Mouse (Mus musculus) liver, adult 2 months (tissue): Measurements from ENCODE around the gene Tlr3. TPM values are rescaled to one million over a fixed set of nuclear protein-coding genes. Genes with fewer than 3 reads are reported as not detected.

Experiments
- DNase-seq: peaks from one replicate; pipeline ENCODE4 v3.0.0-alpha.2; 2011; ENCODE audit warnings: low read depth, low spot score; ENCODE audit errors: extremely low read depth
- H3K27ac ChIP-seq: fragments of 200-500 bp; replicated peaks from 2 replicates; pipeline ENCODE4 v1.5.1; 2012; ENCODE audit warnings: low read depth, mild to moderate bottlenecking, control low read depth, inconsistent platforms, low read length; ENCODE audit not compliant: insufficient read depth
- H3K27me3 ChIP-seq: fragments of 200-500 bp; 2 replicates; pipeline ENCODE4 v1.6.1; 2012; ENCODE audit warnings: mild to moderate bottlenecking, moderate library complexity, low read length, inconsistent platforms; ENCODE audit not compliant: control insufficient read depth, insufficient read depth
- H3K36me3 ChIP-seq: fragments of 200-500 bp; 2 replicates; pipeline ENCODE4 v1.6.1; 2012; ENCODE audit warnings: low read length, inconsistent platforms; ENCODE audit not compliant: control insufficient read depth, insufficient read depth
- H3K4me1 ChIP-seq: fragments of 200-500 bp; 2 replicates; pipeline ENCODE4 v1.6.1; 2011; ENCODE audit warnings: low read length; ENCODE audit not compliant: control insufficient read depth, insufficient read depth
- H3K4me3 ChIP-seq: fragments of 200-500 bp; 2 replicates; pipeline ENCODE4 v1.5.1; 2011; ENCODE audit warnings: low read depth, mild to moderate bottlenecking, control low read depth, low read length, moderate library complexity; ENCODE audit not compliant: insufficient read depth
- H3K79me2 ChIP-seq: fragments of 200-500 bp; 2 replicates; pipeline ENCODE4 v1.6.1; 2012; ENCODE audit warnings: inconsistent platforms, mild to moderate bottlenecking, low read length, moderate library complexity; ENCODE audit not compliant: control insufficient read depth, insufficient read depth
- H3K9ac ChIP-seq: fragments of 200-500 bp; 2 replicates; pipeline ENCODE4 v1.6.1; 2012; ENCODE audit warnings: low read depth, mild to moderate bottlenecking, control low read depth, inconsistent platforms, low read length
- CTCF ChIP-seq: fragments of 200-500 bp; IDR thresholded peaks from 2 replicates; pipeline ENCODE4 v1.5.1; 2011; ENCODE audit warnings: low read depth, low read length, control low read depth
- POLR2A ChIP-seq: fragments of 200-500 bp; IDR thresholded peaks from 2 replicates; pipeline ENCODE4 v1.6.1; 2011; ENCODE audit warnings: low read length, control low read depth; ENCODE audit not compliant: insufficient read depth; ENCODE audit errors: extremely low read depth
- WGBS: fragments of 180-500 bp; shearing (Covaris S2); methylation state at CpG from one replicate; pipeline ENCODE4 v1.1.7; 2018; 5-methylcytosine and 5-hydroxymethylcytosine counted together
- polyA plus RNA-seq: library from polyadenylated mRNA; depleted of rRNA; stranded (reverse); fragments of >200 nt; gene quantifications from 2 replicates; pipeline ENCODE4 v1.2.3, GENCODE M21; 2012; rRNA removed
- total RNA-seq: library from RNA; depleted of rRNA; stranded (reverse); fragments of >200 nt; gene quantifications from 2 replicates; pipeline ENCODE4 v1.2.3, GENCODE M21; 2014; rRNA removed

Tlr3 gene
- 3.6 and 5.3 TPM in 2 replicates for total RNA-seq
- polyA plus RNA-seq = 1.2 and 2.6 TPM in 2 replicates

- H3K79me2 ChIP-seq = no peaks in the 10 kb centered on the region
- H3K9ac ChIP-seq = peak within 1 kb of the TSS; percentile 45
- H3K36me3 ChIP-seq = no peaks in the 10 kb centered on the region
- H3K27me3 ChIP-seq = no peaks in the 10 kb centered on the region
- H3K4me1 ChIP-seq = peaks cover 6% of the 10 kb centered on the region
- DNase-seq = peak; percentile 86
- no peak for TF ChIP-seq CTCF
- TF ChIP-seq POLR2A = no peak
- H3K27ac ChIP-seq = peak within 1 kb of the TSS; percentile 59
- peak within 1 kb of the TSS; percentile 64 for H3K4me3 ChIP-seq
- WGBS = 10% methylated on average over 2 of the region's 2 CpGs
Observed at GRCm38 (mm10) chr8:45410882-45411281, at the start of gene Tlr3. TSS of gene Tlr3 (minus strand) at chr8:45411080.

GRCm38 (mm10) chr8:45457874-45458273 lies 47.0 kb upstream of the Tlr3 start:
- Histone ChIP-seq H3K79me2 (no peaks in the 10 kb centered on the region), H3K9ac (no peak overlapping the region)
- peak; percentile 4 for DNase-seq

GRCm38 (mm10) chr8:45454426-45454825 lies 43.5 kb upstream of the Tlr3 start:
- no peaks in the 10 kb centered on the region for H3K27me3 ChIP-seq
- peak; percentile 64 for DNase-seq
- no peak overlapping the region for H3K9ac ChIP-seq
- TF ChIP-seq CTCF = peak; percentile 59
- TF ChIP-seq POLR2A = no peak
- H3K79me2 ChIP-seq = no peaks in the 10 kb centered on the region
- no peak overlapping the region for H3K4me3 ChIP-seq
- H3K36me3 ChIP-seq = no peaks in the 10 kb centered on the region
- WGBS = 63% methylated on average over 6 of the region's 6 CpGs
- H3K27ac ChIP-seq = no peak overlapping the region
- no peaks in the 10 kb centered on the region for H3K4me1 ChIP-seq

More at GRCm38 (mm10) chr8:45457874-45458273, 47.0 kb upstream of the Tlr3 start:
- Histone ChIP-seq H3K36me3 (no peaks in the 10 kb centered on the region), H3K27me3 (no peaks in the 10 kb centered on the region), H3K4me3 (no peak overlapping the region), H3K4me1 (no peaks in the 10 kb centered on the region), H3K27ac (no peak overlapping the region)
- no peak for TF ChIP-seq POLR2A
- TF ChIP-seq CTCF = no peak

GRCm38 (mm10) chr8:45452115-45452514 lies 41.2 kb upstream of the Tlr3 start:
- Histone ChIP-seq H3K4me1 (no peaks in the 10 kb centered on the region), H3K27me3 (no peaks in the 10 kb centered on the region), H3K4me3 (no peak overlapping the region), H3K79me2 (no peaks in the 10 kb centered on the region), H3K36me3 (no peaks in the 10 kb centered on the region), H3K9ac (no peak overlapping the region), H3K27ac (no peak overlapping the region)
- DNase-seq = no peak
- TF ChIP-seq CTCF (no peak), POLR2A (no peak)
- 88% methylated on average over 3 of the region's 3 CpGs for WGBS

GRCm38 (mm10) chr8:45448842-45449241 lies 38.0 kb upstream of the Tlr3 start:
- WGBS = 54% methylated on average over 3 of the region's 3 CpGs
- Histone ChIP-seq H3K36me3 (no peaks in the 10 kb centered on the region), H3K4me3 (no peak overlapping the region), H3K4me1 (no peaks in the 10 kb centered on the region), H3K79me2 (no peaks in the 10 kb centered on the region), H3K27ac (no peak overlapping the region), H3K9ac (no peak overlapping the region), H3K27me3 (no peaks in the 10 kb centered on the region)
- DNase-seq = peak; percentile 41
- no peak for TF ChIP-seq CTCF
- no peak for TF ChIP-seq POLR2A

- 64% methylated on average over 1 of the region's 1 CpGs for WGBS
- H3K27ac ChIP-seq = no peak overlapping the region
- H3K27me3 ChIP-seq = no peaks in the 10 kb centered on the region
- H3K9ac ChIP-seq = no peak overlapping the region
- DNase-seq = no peak
- no peak overlapping the region for H3K4me3 ChIP-seq
- TF ChIP-seq POLR2A (no peak), CTCF (no peak)
- H3K4me1 ChIP-seq = no peaks in the 10 kb centered on the region
- H3K36me3 ChIP-seq = no peaks in the 10 kb centered on the region
- H3K79me2 ChIP-seq = no peaks in the 10 kb centered on the region
Observed at GRCm38 (mm10) chr8:45448257-45448656, 37.4 kb upstream of the Tlr3 start.
